16 mouse cellular contexts compared by ENCODE assay signal in the genomic region with DNA sequence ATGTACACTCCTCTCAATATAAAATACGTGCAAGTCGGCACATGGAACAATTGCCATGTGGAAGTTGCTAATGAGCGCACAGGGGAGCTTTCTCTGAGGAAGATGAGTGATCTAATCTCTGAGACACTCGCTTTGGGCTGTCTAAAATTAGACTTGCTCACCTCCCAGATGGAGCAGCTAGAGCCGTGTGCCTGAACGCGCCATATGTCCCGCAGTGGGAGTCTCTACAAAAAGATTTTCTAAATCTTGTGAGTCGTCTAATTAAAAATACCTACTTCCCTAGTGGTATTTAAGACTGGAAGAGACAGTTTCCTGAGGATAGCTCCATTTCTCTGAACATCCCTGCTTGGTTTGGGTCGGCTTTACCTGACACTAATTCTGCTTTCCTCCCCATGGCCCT. TPM values are rescaled to one million over a fixed set of nuclear protein-coding genes. Genes with fewer than 3 reads are reported as not detected.
DNase-seq lines count a peak whose midpoint lies in the region; ATAC-seq lines count a peak whose summit lies in the region.
"Had no signal": no experiment of that assay in that cellular context is flagged by ENCODE, and none has a peak within 500 bp of the region (broad histone marks: within the 10 kb centered on the region; RNA-seq: fewer than 3 reads in every experiment).

No protein-coding gene starts in this region.

- no peak overlapping the region for H3K27ac ChIP-seq in forebrain, embryonic 13.5 days
- H3K27ac ChIP-seq in forebrain, embryonic 10.5 days = no peak overlapping the region
- no peak overlapping the region for H3K27ac ChIP-seq in midbrain, embryonic 10.5 days (replicated peaks)
- no peak overlapping the region for H3K27ac ChIP-seq in midbrain, embryonic 16.5 days (ENCODE audit: low read length)
- H3K27ac ChIP-seq: embryonic facial prominence, embryonic 10.5 days; hindbrain, embryonic 10.5 days; kidney, embryonic 15.5 days had no signal

- WGBS in forebrain, embryonic 13.5 days = 83% methylated on average over 10 of the region's 10 CpGs
- WGBS in forebrain, embryonic 10.5 days = 90% methylated on average over 10 of the region's 10 CpGs
- WGBS in midbrain, embryonic 10.5 days = 92% methylated on average over 10 of the region's 10 CpGs
- WGBS in midbrain, embryonic 16.5 days = 80% methylated on average over 10 of the region's 10 CpGs

- no peak for DNase-seq in forebrain, embryonic 10.5 days (ENCODE audit: extremely low spot score, low spot score)
- peak; percentile 7 for DNase-seq in midbrain, embryonic 10.5 days (ENCODE audit: low spot score)
- peak; percentile 71 to 77 for DNase-seq in layer of hippocampus, adult 8-10 months (ENCODE audit: low spot score in 2 of 2)
- DNase-seq in right cerebral cortex, postnatal 25 days = peak; percentile 74
- DNase-seq in embryo, embryonic 9.5 days (ENCODE audit: extremely low spot score) = no peak
- no peak for DNase-seq in adrenal gland, adult (ENCODE audit: inconsistent age in 2 of 2, low spot score in 1 of 2)
- DNase-seq: liver, postnatal 0 days; thymus, postnatal 36 days had no signal

- no peaks in the 10 kb centered on the region for H3K27me3 ChIP-seq in forebrain, embryonic 13.5 days
- H3K27me3 ChIP-seq in forebrain, embryonic 10.5 days (ENCODE audit: poor library complexity, severe bottlenecking) = peaks cover 18% of the 10 kb centered on the region; the same call in 1 of the 2 replicates
- H3K27me3 ChIP-seq in midbrain, embryonic 10.5 days (ENCODE audit: low read depth, poor library complexity, severe bottlenecking) = peaks cover 19% of the 10 kb centered on the region
- H3K27me3 ChIP-seq in midbrain, embryonic 16.5 days (ENCODE audit: control insufficient read depth, insufficient read depth, low read depth, low read length) = no peaks in the 10 kb centered on the region

- H3K9me3 ChIP-seq in forebrain, embryonic 13.5 days (replicated peaks) = no peaks in the 10 kb centered on the region
- H3K9me3 ChIP-seq in forebrain, embryonic 10.5 days = no peaks in the 10 kb centered on the region
- H3K9me3 ChIP-seq in midbrain, embryonic 10.5 days (replicated peaks) = no peaks in the 10 kb centered on the region
- no peaks in the 10 kb centered on the region for H3K9me3 ChIP-seq in midbrain, embryonic 16.5 days (replicated peaks; ENCODE audit: control insufficient read depth, low read length, poor library complexity, severe bottlenecking)
- H3K9me3 ChIP-seq: embryonic facial prominence, embryonic 10.5 days; hindbrain, embryonic 10.5 days; kidney, embryonic 15.5 days had no signal

- H3K4me2 ChIP-seq in forebrain, embryonic 13.5 days = no peak overlapping the region
- no peak overlapping the region for H3K4me2 ChIP-seq in midbrain, embryonic 16.5 days (ENCODE audit: low read length)
- H3K4me2 ChIP-seq: heart, embryonic 11.5 days; kidney, embryonic 15.5 days had no signal

- H3K36me3 ChIP-seq in forebrain, embryonic 13.5 days (ENCODE audit: poor library complexity, severe bottlenecking) = peaks cover 22% of the 10 kb centered on the region
- H3K36me3 ChIP-seq in forebrain, embryonic 10.5 days (replicated peaks) = peaks cover 37% of the 10 kb centered on the region
- peaks cover 30% of the 10 kb centered on the region for H3K36me3 ChIP-seq in midbrain, embryonic 10.5 days
- peaks cover 6% of the 10 kb centered on the region; the same call in 1 of the 2 replicates for H3K36me3 ChIP-seq in midbrain, embryonic 16.5 days (ENCODE audit: control insufficient read depth, insufficient read depth, low read length)

- no peaks in the 10 kb centered on the region for H3K4me1 ChIP-seq in forebrain, embryonic 13.5 days
- H3K4me1 ChIP-seq in forebrain, embryonic 10.5 days = peaks cover 10% of the 10 kb centered on the region
- peaks cover 8% of the 10 kb centered on the region for H3K4me1 ChIP-seq in midbrain, embryonic 10.5 days
- H3K4me1 ChIP-seq in midbrain, embryonic 16.5 days (ENCODE audit: control insufficient read depth, insufficient read depth, low read length) = no peaks in the 10 kb centered on the region

- no peak overlapping the region for H3K9ac ChIP-seq in forebrain, embryonic 13.5 days
- no peak overlapping the region for H3K9ac ChIP-seq in midbrain, embryonic 16.5 days (ENCODE audit: low read depth, low read length)
- H3K9ac ChIP-seq: kidney, embryonic 15.5 days; liver, postnatal 0 days had no signal

- H3K4me3 ChIP-seq in forebrain, embryonic 13.5 days = no peak overlapping the region
- no peak overlapping the region for H3K4me3 ChIP-seq in forebrain, embryonic 10.5 days
- no peak overlapping the region for H3K4me3 ChIP-seq in midbrain, embryonic 10.5 days
- H3K4me3 ChIP-seq in midbrain, embryonic 16.5 days (ENCODE audit: low read depth, low read length) = no peak overlapping the region
- H3K4me3 ChIP-seq: embryonic facial prominence, embryonic 10.5 days; hindbrain, embryonic 10.5 days; kidney, embryonic 15.5 days; myocyte had no signal

- ATAC-seq in forebrain, embryonic 13.5 days = peak; percentile 63; the same call in 1 of the 2 replicates
- no peak for ATAC-seq in midbrain, embryonic 16.5 days
- ATAC-seq: liver, postnatal 0 days had no signal

RNA-seq across cellular contexts. Expression of a gene that starts 2.2 kb away (rescaled TPM):
- 0.09 and 0.16 TPM in 2 replicates for polyA plus RNA-seq in forebrain, embryonic 13.5 days (2015; fragmentation: Nextera tagmentation; extraction: Ambion mirVana)
- 0.17 TPM in 1 of 2 replicates, not detected in the other for polyA plus RNA-seq in forebrain, embryonic 10.5 days (2016; fragmentation: Nextera tagmentation; extraction: Ambion mirVana)
- polyA plus RNA-seq in midbrain, embryonic 10.5 days (2016; fragmentation: Nextera tagmentation; extraction: Ambion mirVana) = 0.10 TPM in 1 of 2 replicates, not detected in the other
- polyA plus RNA-seq in midbrain, embryonic 16.5 days (2015; fragmentation: Nextera tagmentation; extraction: Ambion mirVana) = 0.07 and 0.28 TPM in 2 replicates
- under 1 TPM in 3 of 4 experiments, not detected in 1; 0.24 to 0.61 (median 0.45) TPM for total RNA-seq in layer of hippocampus, adult 8-10 months (2022)
- total RNA-seq: megakaryocyte, adult 5-6 weeks had no signal
- polyA plus RNA-seq: heart, embryonic 11.5 days; myocyte had no signal

RNA-seq across cellular contexts. Expression of a gene that starts 57.3 kb away (rescaled TPM):
- 1.8 and 2.4 TPM in 2 replicates for polyA plus RNA-seq in forebrain, embryonic 13.5 days (2015; fragmentation: Nextera tagmentation; extraction: Ambion mirVana)
- polyA plus RNA-seq in forebrain, embryonic 10.5 days (2016; fragmentation: Nextera tagmentation; extraction: Ambion mirVana) = 1.0 and 1.4 TPM in 2 replicates
- 1.4 and 1.8 TPM in 2 replicates for polyA plus RNA-seq in midbrain, embryonic 10.5 days (2016; fragmentation: Nextera tagmentation; extraction: Ambion mirVana)
- polyA plus RNA-seq in midbrain, embryonic 16.5 days (2015; fragmentation: Nextera tagmentation; extraction: Ambion mirVana) = 2.7 and 3.5 TPM in 2 replicates
- total RNA-seq in layer of hippocampus, adult 8-10 months (2022) = 10 to 100 TPM; 17.5 to 25.7 (median 21.0) TPM
- total RNA-seq: megakaryocyte, adult 5-6 weeks had no signal
- polyA plus RNA-seq: heart, embryonic 11.5 days had no signal

Comparison
In these comparisons a context has a peak if more than half of its experiments do, and no peak if none do; other contexts are left out.
1. DNase-seq: peak in midbrain, embryonic 10.5 days (single experiment), layer of hippocampus, adult 8-10 months (2 of 2) and right cerebral cortex, postnatal 25 days (single experiment); none in forebrain, embryonic 10.5 days (single experiment), embryo, embryonic 9.5 days (single experiment) and adrenal gland, adult (0 of 2).